Mouse (Mus musculus): ENCODE data around the gene Pnn.
"Not testable (repeated sequence)": the region's sequence is repeated elsewhere in the genome, so short reads cannot be mapped to it uniquely, and the experiment has no call there.

Pnn gene

DNA sequence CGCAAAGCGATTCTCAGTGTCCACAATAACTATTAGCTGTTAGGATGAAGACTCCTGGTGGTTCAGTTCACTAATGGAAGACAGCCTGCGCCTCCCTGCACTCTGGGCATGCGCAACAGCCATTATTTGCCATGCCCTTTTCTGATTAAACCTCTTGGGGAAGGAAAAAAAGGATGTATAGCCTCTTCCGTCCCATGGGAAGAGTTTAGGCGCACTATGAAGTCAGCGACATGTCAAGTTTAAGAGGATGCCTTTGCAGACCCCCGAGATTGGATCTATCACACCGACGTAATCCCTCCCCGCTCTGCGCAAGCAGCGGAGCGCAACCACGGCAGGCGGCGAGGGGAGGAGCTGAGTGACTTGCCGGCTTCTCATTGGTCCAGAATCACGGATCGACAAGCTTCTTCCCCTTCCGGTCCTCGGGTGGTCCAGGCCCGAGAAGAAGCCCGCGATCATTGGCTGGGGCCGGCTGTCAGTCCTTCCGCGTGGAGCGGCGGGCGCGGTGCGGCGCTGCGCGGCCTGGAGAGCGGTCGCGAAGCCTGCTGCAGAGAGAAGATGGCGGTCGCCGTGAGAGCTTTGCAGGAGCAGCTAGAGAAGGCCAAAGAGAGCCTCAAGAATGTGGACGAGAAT, at the start of gene Pnn:
Gene Pnn, plus strand, starts transcription at position 437 of the 630 bp plus-strand sequence.
- peak; percentile 98 for DNase-seq (ENCODE audit: low read depth)

DNA sequence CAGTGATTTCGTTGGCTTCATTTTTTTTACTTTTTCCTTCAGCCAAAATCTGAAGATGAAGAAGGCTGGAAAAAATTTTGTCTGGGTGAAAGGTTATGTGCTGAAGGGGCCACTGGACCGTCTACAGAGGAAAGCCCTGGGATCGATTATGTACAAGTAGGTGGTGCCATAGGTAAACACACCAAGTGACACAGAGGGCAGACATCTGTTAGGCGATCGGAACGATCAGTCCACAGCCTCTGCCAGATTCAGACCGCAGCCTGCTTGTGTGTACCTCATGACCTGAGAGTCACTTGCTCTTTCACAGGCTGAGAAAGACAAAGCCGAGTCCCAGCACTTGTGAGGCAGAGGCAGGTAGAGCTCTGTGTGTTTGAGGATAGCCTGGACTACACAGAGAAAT, 48.7 kb upstream of the Pnn start:
- DNase-seq (ENCODE audit: low read depth): no peak

DNA sequence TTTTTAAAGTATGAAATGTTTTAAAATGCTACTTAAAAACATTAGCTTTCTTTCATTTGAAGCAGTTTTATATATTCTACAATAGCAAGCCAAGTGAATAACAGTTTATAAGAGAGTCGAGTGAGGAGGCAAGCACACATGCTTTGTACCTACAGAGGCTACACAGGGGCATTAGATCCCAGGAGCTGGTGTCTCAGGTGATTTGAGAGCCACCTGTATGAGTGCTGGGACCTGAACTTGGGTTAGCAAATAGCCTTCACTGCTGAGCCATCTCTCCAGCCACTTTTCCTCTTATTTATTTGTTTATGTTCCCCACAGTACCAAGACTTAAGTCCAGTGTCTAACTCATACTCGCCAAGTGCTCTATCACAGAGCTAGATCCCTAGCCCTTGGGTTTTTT, 46.8 kb upstream of the Pnn start:
- no peak for DNase-seq (ENCODE audit: low read depth)

DNA sequence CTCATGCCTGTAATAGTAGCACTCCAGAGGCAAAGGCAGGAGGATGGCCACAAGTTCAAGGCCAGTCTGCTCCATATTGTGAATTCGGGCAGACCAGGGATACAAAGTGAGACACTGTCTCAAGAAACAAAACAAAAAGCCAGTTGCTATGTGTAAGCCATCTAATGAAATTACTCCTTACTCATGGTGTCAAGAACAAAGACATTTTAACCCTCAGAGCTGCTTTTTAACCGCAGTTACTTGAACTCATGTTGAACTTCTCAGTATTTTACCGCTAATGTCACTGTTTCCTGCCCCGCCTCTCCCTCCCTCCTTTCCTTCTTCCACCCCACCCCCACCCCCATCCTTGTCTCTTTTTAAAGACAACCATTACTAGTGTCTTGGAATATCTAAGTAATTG, 45.4 kb upstream of the Pnn start:
- DNase-seq (ENCODE audit: low read depth): peak; percentile 27

DNA sequence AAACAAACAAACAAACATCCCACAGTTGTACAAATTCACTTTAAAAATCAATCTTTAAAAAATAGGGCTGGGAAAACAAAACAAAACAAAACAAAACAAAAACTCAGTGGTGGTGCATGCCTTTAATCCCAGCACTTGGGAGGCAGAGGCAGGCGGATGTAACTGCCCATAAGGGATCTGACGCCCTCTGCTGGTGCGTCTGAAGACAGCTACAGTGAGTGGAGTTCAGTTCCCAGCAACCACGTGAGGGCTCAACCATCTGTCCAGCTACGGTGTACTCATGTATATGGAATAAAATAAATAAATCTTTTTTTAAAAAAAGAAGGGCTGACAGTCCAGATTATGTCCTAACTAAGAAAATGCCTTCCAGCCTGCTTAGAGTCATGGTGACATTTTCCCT, 34.6 kb upstream of the Pnn start:
- peak; percentile 74 for DNase-seq (ENCODE audit: low read depth)

DNA sequence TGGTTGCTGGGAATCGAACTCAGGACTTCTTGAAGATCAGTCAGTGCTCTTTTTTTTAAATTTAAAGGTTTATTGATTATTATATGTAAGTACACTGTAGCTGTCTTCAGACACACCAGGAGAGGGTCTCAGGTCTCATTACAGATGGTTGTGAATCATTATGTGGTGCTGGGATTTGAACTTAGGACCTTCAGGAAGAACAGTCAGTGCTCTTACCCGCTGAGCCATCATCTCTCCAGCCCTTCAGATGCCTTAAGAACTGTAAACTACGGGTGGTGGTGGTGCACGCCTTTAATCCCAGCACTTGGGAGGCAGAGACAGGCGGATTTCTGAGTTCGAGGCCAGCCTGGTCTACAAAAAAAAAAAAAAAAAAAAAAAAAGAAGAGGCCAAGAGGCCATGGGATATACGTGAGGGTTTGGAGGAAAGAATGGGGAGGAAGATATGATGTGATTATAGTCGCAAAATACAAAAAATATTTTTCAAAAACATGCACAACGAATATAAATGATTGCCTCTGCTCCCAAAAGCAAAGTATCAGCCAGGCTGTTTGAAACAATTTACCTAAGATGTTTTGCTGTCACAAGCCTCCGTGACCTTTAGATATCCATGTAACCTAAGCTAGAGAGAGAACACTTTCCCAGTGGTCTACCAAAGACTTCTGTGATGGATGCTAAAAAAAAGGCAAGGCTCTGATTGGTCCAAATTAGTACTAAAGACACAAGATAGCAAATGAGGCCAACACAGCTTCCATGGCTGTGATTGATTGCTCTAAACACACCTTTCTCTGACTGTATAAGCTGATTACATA, 27.3 kb upstream of the Pnn start:
- peak; percentile 38 for DNase-seq (ENCODE audit: low read depth)

DNA sequence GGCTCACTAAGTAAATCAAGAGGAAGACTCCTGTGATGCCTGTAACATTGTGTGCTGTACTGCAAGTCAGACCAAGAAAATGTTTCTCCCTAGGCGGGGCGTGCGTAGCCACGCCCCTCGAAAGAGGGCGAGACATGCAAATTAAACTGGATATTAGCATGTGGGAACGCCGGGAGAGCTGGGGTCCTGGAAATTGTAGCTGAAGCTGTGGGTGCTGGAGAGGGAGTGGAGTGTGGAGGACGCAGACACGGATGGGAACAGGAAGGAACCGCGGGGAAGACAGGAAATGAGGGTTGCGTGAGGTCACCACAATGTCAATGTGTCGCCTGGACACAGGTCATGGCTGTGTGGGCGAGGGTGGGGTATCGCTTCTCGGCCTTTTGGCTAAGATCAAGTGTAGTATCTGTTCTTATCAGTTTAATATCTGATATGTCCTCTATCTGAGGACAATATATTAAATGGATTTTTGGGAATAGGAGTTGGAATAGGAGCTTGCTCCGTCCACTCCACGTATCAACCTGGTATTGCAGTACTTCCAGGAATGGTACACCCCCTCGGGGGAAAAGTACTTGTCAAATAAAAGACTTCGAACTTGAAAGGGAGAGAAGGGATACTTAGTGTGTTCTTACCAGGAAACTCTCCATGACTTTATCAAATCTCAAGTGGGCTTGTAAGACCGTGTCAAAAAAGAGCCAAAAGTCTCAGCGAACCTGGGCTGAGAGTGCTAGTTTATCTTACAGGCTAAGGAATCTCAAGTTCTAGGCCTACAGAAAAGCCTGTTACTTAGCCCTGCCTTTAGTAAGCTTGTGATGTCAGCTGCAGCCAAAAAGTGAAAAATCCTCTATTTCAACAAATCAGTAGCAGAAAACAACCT, 26.5 kb upstream of the Pnn start:
- DNase-seq (ENCODE audit: low read depth): peak; percentile 99

DNA sequence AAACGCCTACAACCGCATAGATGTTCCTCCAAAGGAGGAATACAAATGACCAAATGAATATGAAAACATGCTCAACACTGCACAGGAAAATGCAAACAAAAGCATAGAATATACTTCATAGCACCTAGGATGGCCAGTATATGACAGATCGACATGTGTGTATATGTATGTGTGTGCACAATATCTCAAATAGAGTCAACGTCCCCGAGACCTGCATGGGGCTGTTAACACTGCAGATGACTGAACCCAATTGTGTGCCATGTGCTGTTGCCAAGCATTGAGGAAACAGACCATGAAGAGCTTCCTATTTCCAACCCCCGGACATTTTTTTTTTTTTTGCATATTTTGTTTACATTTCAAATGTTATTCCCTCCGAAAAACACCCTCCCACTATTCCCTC, 25.8 kb upstream of the Pnn start:
- DNase-seq (ENCODE audit: low read depth): no peak

DNA sequence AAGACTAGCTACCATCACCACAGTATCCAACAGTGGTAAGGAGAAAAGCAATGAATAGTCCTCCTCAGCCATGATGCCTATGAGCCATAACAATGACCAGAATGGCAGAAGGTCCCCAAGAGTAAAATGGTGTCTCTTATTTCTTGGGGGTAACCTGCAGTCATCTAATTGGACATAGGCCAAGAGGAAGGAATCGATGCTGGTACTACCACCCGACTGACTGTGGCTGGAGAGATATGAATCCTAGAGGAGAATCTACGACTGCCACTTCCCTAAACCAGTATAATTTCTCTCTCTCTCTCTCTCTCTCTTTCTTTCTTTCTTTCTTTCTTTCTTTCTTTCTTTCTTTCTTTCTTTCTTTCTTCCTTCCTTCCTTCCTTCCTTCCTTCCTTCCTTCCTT, 14.2 kb upstream of the Pnn start:
- peak; percentile 39 for DNase-seq (ENCODE audit: low read depth)

DNA sequence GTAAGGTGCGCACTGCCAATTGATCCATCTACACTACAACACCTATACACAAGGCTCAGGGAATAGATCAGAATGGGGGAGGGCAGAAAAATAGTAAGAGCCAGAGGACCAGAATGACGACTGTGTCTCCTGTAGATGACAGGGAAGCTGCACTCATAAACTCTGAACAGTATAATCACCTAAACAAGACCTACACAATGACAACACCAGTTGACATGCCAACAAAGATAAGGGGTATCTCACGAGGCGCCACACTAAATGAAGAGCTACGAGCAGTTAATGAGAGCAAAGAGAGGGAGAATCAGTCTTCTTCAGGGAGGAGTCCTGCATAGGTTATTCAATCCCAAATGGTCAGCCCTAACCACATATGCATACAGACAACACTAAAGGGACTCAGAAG, 13.5 kb upstream of the Pnn start:
- no peak for DNase-seq (ENCODE audit: low read depth)

DNA sequence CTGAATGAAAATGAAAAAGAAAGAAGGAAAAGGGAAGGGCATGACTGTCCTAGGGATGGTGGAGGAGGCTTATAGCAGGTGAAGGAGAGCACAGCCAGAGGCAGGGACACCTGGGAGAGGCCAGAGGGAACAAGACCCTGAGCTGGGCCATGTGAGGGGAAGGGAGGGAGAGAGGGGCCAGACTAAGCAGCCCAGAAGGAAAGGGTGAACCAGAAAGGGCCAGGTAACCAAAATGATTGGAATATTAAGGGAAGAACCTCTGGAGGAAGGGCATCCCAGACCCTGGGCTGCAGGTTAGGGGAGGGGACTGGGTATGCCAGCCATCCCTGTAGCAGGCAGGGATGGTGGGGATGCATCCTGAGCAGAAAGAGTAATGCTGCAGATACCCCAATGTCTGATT, 12.7 kb upstream of the Pnn start:
- no peak for DNase-seq (ENCODE audit: low read depth)

DNA sequence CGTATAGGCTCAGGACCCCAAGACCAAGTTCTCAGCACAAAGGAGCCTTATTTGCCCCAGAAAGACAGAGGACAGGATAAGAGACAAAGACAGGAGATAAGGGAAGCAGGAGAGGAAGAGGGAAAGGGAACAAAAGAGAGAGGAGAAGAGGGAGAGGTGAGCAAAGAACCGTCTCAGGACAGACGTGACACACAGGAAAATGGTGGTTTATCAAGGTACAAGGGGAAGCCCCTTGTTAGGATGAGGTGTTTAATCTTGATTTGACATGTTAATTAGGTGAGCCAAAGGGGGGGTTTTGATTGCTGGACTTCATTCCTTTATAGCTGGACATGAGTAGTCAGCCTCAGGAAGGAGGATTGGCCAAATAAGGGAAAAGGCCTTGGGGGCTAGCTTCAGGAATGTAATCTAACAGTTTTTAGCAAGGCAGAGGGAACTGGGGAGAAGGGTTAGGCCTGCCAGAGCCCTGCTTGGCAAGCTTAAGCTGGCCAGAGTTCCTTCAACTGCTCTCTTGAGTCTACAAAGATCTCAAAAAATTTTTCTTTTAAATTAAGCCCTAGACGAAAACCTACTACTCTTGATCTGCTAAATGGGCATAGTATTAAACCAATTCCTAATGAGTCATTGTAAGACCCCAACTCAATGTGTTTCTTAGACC, 11.4 kb upstream of the Pnn start:
- DNase-seq (ENCODE audit: low read depth): no peak

DNA sequence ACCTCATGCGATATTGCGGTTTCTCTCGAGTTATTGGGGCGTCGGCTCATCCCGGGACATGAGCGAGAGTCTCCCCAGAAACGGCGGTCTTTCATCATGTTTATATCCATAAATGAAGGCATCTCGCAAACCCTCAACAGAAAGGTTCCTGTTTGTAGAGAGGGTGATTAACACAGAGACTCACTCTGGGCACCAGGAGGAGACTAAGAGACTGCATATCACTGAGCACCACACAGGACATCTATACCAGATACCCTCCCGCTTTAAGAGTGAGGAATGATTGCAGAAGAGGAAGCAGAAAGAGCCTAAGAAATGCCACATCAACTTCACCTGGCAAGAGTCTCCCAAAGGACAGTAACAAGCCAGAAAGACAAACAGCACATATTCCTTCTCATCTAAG, 10.5 kb upstream of the Pnn start:
- no peak for DNase-seq (ENCODE audit: low read depth)

DNA sequence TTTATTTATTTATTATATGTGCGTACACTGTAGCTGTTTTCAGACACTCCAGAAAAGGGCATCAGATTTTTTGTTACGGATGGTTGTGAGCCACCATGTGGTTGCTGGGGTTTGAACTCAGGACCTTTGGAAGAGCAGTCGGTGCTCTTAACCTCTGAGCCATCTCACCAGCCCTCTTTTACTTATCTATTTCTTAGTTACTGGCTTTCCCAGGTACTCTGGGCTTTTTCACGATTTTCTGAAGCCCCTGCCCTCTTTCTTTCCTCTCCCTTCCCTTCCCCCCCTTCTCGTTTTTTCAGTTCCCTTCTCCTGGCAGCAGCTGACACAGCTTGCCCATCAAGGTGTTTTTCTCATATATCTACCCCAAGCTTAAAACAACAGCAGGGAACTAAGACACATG, 8.4 kb upstream of the Pnn start:
- DNase-seq (ENCODE audit: low read depth): not testable (repeated sequence)

DNA sequence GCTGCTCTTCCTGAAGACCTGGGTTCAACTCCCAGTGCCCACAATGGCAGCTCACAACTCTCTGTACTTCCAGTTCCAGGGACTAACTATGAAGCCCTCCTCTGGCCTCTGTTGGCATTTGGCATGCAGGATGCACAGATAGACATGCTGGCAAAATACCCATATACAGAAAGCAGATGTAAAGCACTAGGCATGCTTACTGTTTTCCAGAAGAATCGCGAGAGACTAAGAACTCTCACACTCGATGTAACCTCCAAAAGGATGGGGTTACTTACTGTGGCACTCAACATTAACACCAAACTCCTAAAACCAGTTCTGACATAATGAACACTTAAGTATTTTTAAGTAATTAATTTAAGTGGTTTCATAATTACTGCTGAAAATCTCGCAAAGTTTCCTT, 6.4 kb upstream of the Pnn start:
- DNase-seq (ENCODE audit: low read depth): peak; percentile 54

DNA sequence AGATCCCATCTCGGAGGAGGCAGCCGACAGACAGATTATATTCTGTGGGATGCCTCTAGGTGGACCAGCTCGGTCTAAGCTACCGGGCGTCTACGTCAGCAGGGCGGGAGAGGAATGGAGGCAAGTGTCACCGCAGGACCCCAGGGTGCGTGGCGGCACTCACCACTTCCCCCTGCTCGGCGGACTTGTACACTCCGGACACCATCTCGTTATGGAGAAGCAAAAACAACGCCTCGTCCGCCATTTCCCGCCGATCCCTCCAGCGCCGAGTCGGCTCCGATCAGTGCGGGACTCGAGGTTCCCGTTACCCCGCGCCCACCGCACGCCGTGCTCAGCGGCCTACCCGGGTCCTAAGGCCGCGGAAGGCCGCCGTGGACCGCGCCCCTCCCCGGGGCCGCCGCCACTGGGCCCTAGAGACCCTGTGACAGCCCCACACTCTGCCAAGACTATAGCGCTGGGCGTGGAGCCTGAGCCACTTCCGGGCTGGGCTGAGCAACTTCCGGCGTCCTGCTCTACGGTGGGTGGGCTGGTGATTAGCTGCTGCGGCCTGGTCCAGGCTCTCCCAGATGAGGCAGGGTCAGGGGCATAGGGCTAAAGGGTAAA, 5.6 kb upstream of the Pnn start, which contains the start of gene Trappc6b:
Gene Trappc6b, minus strand, starts transcription at position 480 of the 603 bp plus-strand sequence.
- peak; percentile 84 for DNase-seq (ENCODE audit: low read depth)

DNA sequence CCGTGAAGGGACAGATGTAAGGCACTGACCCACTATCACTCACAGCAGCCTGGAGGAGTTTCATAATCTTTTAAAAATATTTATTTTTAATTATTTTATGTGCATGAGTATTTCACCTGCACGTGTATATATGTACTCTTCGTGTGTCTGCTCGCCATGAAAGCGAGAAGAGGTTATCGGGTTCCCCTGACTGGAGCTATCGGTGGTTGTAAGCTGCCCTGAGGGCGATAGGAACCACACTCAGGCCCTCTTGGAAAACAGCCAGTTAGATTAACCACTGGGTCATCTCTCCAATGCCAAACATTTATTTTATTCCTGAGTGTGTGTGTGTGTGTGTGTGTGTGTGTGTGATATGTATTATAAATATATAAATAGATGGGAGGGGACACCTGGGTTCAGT, 1.8 kb upstream of the Pnn start:
- no peak for DNase-seq (ENCODE audit: low read depth)

DNA sequence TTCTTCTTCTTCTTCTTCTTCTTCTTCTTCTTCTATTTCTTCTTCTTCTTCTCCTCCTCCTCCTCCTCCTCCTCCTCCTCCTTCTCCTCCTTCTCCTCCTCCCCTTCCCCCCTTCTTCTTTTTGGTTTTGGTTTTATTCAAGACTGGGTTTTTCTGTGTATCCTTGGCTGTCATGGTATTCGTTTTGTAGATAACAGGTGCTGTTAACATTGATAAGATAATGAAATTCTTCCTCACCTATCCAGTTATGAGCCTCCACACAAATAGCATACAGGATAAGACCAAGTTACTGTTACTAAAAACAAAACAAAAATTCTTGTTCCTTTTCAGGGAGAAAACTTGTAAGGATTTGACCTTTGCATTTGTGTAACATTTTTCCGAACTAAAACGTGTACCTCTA, 908 bp upstream of the Pnn start:
- no peak for DNase-seq (ENCODE audit: low read depth)

DNA sequence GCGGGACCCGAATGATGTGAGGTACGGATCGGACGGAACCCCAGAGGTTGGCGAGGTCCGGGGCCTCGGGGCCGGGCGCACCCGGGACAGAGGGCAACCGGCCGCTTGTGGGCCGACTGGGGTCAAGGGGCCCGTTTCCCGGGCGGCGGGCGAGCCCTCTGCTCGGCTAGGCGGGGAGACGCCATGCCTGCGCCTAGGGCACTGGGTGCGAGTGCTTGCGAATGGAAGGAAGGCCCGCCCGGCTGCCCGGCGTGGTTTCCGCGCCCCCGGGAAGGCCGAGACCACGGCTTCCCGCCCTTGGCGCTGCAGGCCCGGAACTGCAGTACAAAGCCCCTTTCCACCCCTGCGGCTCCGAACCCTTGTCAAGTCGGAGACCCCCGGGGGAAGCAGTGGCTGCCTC, 411 bp downstream of the Pnn start:
- no peak for DNase-seq (ENCODE audit: low read depth)

DNA sequence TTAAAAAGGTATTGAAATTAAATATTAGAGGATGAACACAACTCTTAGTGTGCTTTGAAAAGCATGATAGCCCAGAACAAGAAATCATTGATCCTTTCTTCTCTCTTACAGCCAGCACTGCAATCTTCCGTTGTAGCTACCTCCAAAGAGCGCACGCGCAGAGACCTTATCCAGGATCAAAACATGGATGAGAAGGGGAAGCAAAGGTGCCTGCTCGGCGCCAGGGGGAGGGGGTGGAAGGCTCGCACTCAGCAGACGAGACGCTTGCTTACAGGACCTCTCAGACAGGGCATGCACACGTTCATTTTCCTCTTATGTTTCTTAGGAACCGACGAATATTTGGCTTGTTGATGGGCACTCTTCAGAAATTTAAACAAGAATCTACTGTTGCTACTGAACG, 2.1 kb downstream of the Pnn start:
- DNase-seq (ENCODE audit: low read depth): no peak

DNA sequence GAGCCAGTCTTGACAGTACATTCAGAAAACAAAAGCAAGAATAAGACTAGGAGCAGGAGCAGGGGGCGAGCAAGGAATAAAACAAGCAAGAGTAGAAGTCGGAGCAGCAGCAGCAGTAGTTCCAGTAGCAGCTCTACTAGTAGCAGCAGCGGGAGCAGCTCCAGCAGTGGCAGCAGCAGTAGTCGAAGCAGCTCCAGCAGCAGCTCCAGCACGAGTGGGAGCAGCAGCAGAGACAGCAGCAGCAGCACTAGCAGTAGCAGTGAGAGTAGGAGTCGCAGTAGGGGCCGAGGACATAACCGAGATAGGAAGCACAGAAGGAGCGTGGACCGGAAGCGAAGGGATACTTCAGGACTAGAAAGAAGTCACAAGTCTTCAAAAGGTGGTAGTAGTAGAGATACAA, 5.6 kb downstream of the Pnn start:
- DNase-seq (ENCODE audit: low read depth): no peak

DNA sequence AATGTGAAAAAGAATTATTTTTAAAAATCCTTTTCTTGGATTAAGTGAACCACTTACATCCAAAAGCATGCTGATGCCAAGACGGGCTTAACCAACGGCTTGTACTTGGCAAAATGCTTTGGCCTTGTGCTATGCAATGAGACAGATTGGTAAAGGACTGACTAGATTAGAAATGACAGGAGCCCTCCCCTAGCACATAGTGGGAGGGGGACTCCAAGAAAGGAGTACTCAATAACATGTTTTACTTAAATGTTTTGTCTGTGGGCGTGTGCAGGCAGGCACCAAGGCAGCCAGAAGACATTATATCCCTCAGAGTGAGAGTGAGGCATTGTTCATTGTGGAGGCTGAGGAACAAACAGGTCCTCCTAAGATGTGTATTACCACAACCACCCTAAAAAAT, 7.4 kb downstream of the Pnn start:
- DNase-seq (ENCODE audit: low read depth): no peak

All from 416B (cell line).